Mouse (Mus musculus) E14TG2a.4 (cell line): Measurements from ENCODE around the gene Fgfbp3.
A peak's percentile ranks its signal among the peaks of the same experiment; 100 is the strongest.
"Not testable (repeated sequence)": the region's sequence is repeated elsewhere in the genome, so short reads cannot be mapped to it uniquely, and the experiment has no call there.

Experiments
- CTCF ChIP-seq: conservative IDR thresholded peaks from 2 replicates; pipeline ENCODE4 v1.5.1; 2014; ENCODE audit warnings: low read length
- POU5F1 ChIP-seq: IDR thresholded peaks from 2 replicates; pipeline ENCODE4 v1.6.1; 2014; ENCODE audit warnings: low read length, borderline replicate concordance

- peak; percentile 41 for TF ChIP-seq CTCF
- not testable (repeated sequence) for TF ChIP-seq POU5F1
These were observed 50.7 kb downstream of the Fgfbp3 start for GRCm38 (mm10) chr19:36868675-36869074.
